Mouse (Mus musculus): Measurements from ENCODE around the gene Arfgef2. TPM values are rescaled to one million over a fixed set of nuclear protein-coding genes. Genes with fewer than 3 reads are reported as not detected.

Gene Arfgef2
- polyA plus RNA-seq, 1 experiment from 2014 or later: 4.2 TPM

- Histone ChIP-seq H3K9ac (no peak overlapping the region), H3K36me3 (replicated peaks) (no peaks in the 10 kb centered on the region), H3K27me3 (no peaks in the 10 kb centered on the region), H3K27ac (replicated peaks) (no peak overlapping the region), H3K9me3 (replicated peaks) (no peaks in the 10 kb centered on the region), H3K4me1 (replicated peaks) (peaks cover 45% of the 10 kb centered on the region), H3K4me2 (no peak overlapping the region), H3K4me3 (replicated peaks) (no peak overlapping the region)
- ATAC-seq (ENCODE audit: insufficient read depth): no peak
- WGBS (ENCODE audit: insufficient replicate concordance): 86% methylated on average over 5 of the region's 5 CpGs
Measured at GRCm38 (mm10) chr2:166809499-166809898, 4.1 kb downstream of the Arfgef2 start.

DNA sequence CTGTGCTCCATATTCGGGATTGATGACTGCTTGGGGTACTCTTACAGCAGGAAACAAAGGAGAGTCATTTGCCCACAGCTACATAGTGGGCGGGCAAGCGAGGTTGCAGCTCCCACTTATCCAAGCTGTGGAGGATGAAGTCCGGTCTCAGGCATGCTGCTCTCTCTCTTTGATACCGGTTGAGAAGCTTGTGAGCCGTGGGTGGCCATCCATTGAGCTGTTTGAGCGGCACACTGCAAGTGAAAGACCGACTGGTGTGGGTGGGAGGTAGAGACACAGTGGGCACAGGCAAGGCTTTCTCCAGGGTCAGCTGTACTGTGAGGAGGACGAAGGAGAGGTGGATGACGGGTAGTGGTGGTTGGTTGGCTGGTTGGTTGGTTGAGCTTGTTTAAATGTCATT lies 5.4 kb downstream of the Arfgef2 start:
- 84% methylated on average over 10 of the region's 10 CpGs for WGBS (ENCODE audit: insufficient replicate concordance)
- H3K27me3 ChIP-seq: no peaks in the 10 kb centered on the region
- H3K36me3 ChIP-seq (replicated peaks): no peaks in the 10 kb centered on the region
- no peak overlapping the region for H3K27ac ChIP-seq (replicated peaks)
- H3K9ac ChIP-seq: no peak overlapping the region
- H3K4me1 ChIP-seq (replicated peaks): peaks cover 34% of the 10 kb centered on the region
- H3K4me2 ChIP-seq: no peak overlapping the region
- no peak for ATAC-seq (ENCODE audit: insufficient read depth)
- no peak overlapping the region for H3K4me3 ChIP-seq (replicated peaks)
- no peaks in the 10 kb centered on the region for H3K9me3 ChIP-seq (replicated peaks)

GRCm38 (mm10) chr2:166818463-166819143 lies 13.2 kb downstream of the Arfgef2 start:
- H3K9ac ChIP-seq: no peak overlapping the region
- no peak overlapping the region for H3K27ac ChIP-seq (replicated peaks)
- no peaks in the 10 kb centered on the region for H3K9me3 ChIP-seq (replicated peaks)
- ATAC-seq (ENCODE audit: insufficient read depth): no peak
- H3K36me3 ChIP-seq (replicated peaks): peaks cover 5% of the 10 kb centered on the region; the same call in 1 of the 2 replicates
- H3K4me3 ChIP-seq (replicated peaks): no peak overlapping the region
- H3K27me3 ChIP-seq: no peaks in the 10 kb centered on the region
- H3K4me2 ChIP-seq: no peak overlapping the region
- peaks cover 40% of the 10 kb centered on the region for H3K4me1 ChIP-seq (replicated peaks)
- WGBS (ENCODE audit: insufficient replicate concordance): 82% methylated on average over 9 of the region's 9 CpGs

- H3K4me1 ChIP-seq (replicated peaks): peaks cover 46% of the 10 kb centered on the region
- no peak for ATAC-seq (ENCODE audit: insufficient read depth)
- H3K4me2 ChIP-seq: no peak overlapping the region
- no peak overlapping the region for H3K9ac ChIP-seq
- H3K9me3 ChIP-seq (replicated peaks): no peaks in the 10 kb centered on the region
- H3K27me3 ChIP-seq: no peaks in the 10 kb centered on the region
- H3K27ac ChIP-seq (replicated peaks): no peak overlapping the region
- no peak overlapping the region for H3K4me3 ChIP-seq (replicated peaks)
- peaks cover 5% of the 10 kb centered on the region; the same call in 1 of the 2 replicates for H3K36me3 ChIP-seq (replicated peaks)
- 77% methylated on average over 8 of the region's 8 CpGs for WGBS (ENCODE audit: insufficient replicate concordance)
Measured at GRCm38 (mm10) chr2:166819849-166820248, 14.5 kb downstream of the Arfgef2 start.

DNA sequence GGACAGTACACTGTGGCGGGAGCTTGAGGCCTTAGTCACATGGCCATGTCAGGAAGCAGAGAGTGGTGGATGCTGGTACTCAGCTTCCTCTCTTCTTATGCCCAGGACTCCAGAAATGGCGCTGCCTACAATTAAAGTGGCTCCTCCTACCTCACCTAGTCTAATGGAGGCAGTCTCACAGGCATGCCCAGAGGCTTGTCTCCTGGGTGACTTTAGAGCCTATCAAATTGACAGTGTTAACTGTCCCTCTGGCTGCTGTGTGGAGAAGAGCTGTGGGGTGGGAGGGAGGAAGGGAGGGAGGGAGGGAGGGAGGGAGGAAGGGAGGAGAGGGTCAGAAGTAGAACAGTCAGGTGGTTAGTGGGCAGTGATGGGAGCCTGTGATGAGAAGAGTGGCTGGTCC lies 15.5 kb downstream of the Arfgef2 start:
- H3K9me3 ChIP-seq (replicated peaks): no peaks in the 10 kb centered on the region
- no peak for ATAC-seq (ENCODE audit: insufficient read depth)
- no peak overlapping the region for H3K4me3 ChIP-seq (replicated peaks)
- H3K9ac ChIP-seq: no peak overlapping the region
- no peak overlapping the region for H3K4me2 ChIP-seq
- H3K36me3 ChIP-seq (replicated peaks): peaks cover 5% of the 10 kb centered on the region; the same call in 1 of the 2 replicates
- no peaks in the 10 kb centered on the region for H3K27me3 ChIP-seq
- 38% methylated on average over 2 of the region's 2 CpGs for WGBS (ENCODE audit: insufficient replicate concordance)
- no peak overlapping the region for H3K27ac ChIP-seq (replicated peaks)
- H3K4me1 ChIP-seq (replicated peaks): peaks cover 47% of the 10 kb centered on the region

GRCm38 (mm10) chr2:166821406-166821805 lies 16.0 kb downstream of the Arfgef2 start:
- H3K9ac ChIP-seq: no peak overlapping the region
- no peak for ATAC-seq (ENCODE audit: insufficient read depth)
- H3K36me3 ChIP-seq (replicated peaks): peaks cover 5% of the 10 kb centered on the region; the same call in 1 of the 2 replicates
- no peaks in the 10 kb centered on the region for H3K27me3 ChIP-seq
- no peaks in the 10 kb centered on the region for H3K9me3 ChIP-seq (replicated peaks)
- 49% methylated on average over 3 of the region's 3 CpGs for WGBS (ENCODE audit: insufficient replicate concordance)
- no peak overlapping the region for H3K27ac ChIP-seq (replicated peaks)
- no peak overlapping the region for H3K4me2 ChIP-seq
- no peak overlapping the region for H3K4me3 ChIP-seq (replicated peaks)
- H3K4me1 ChIP-seq (replicated peaks): peaks cover 49% of the 10 kb centered on the region

GRCm38 (mm10) chr2:166822119-166822826 lies 16.9 kb downstream of the Arfgef2 start:
- no peaks in the 10 kb centered on the region for H3K9me3 ChIP-seq (replicated peaks)
- WGBS (ENCODE audit: insufficient replicate concordance): 44% methylated on average over 10 of the region's 10 CpGs
- 0 out of 2 replicates have a peak, but pooled peaks have one; percentile 24 for ATAC-seq (ENCODE audit: insufficient read depth)
- H3K9ac ChIP-seq: no peak overlapping the region
- no peak overlapping the region for H3K4me2 ChIP-seq
- no peak overlapping the region for H3K27ac ChIP-seq (replicated peaks)
- H3K36me3 ChIP-seq (replicated peaks): peaks cover 10% of the 10 kb centered on the region
- H3K4me1 ChIP-seq (replicated peaks): peaks cover 50% of the 10 kb centered on the region
- H3K27me3 ChIP-seq: no peaks in the 10 kb centered on the region
- no peak overlapping the region for H3K4me3 ChIP-seq (replicated peaks)

DNA sequence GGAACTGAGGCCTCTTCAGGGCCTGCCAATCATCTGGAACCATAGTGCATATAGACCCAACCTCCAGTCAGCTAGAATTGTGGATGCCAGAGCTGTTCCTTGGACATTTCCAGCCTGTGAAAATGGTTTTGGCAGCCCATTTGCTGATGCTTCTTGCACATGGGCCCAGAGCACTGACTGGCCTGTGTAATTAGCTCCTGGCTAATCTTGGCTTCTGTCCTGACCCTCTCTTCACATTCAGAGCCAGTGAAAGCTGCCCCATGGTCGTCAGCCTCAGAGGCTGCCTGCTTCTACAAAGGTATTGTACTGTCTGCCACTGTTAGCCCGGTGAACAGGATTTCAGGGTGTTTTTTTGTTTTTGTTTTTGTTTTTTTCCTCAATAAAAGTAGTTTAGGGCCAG lies 17.5 kb downstream of the Arfgef2 start:
- Histone ChIP-seq H3K4me1 (replicated peaks) (peaks cover 50% of the 10 kb centered on the region), H3K9me3 (replicated peaks) (no peaks in the 10 kb centered on the region), H3K27ac (replicated peaks) (no peak overlapping the region), H3K9ac (no peak overlapping the region), H3K27me3 (no peaks in the 10 kb centered on the region), H3K4me2 (no peak overlapping the region), H3K36me3 (replicated peaks) (peaks cover 11% of the 10 kb centered on the region), H3K4me3 (replicated peaks) (no peak overlapping the region)
- 74% methylated on average over 2 of the region's 2 CpGs for WGBS (ENCODE audit: insufficient replicate concordance)
- no peak for ATAC-seq (ENCODE audit: insufficient read depth)

GRCm38 (mm10) chr2:166824386-166824785 lies 19.0 kb downstream of the Arfgef2 start:
- Histone ChIP-seq H3K9ac (no peak overlapping the region), H3K9me3 (replicated peaks) (no peaks in the 10 kb centered on the region), H3K27me3 (no peaks in the 10 kb centered on the region), H3K4me3 (replicated peaks) (no peak overlapping the region), H3K4me1 (replicated peaks) (peaks cover 40% of the 10 kb centered on the region), H3K36me3 (replicated peaks) (peaks cover 16% of the 10 kb centered on the region), H3K4me2 (no peak overlapping the region), H3K27ac (replicated peaks) (no peak overlapping the region)
- WGBS (ENCODE audit: insufficient replicate concordance): 82% methylated on average over 5 of the region's 5 CpGs
- ATAC-seq (ENCODE audit: insufficient read depth): no peak

DNA sequence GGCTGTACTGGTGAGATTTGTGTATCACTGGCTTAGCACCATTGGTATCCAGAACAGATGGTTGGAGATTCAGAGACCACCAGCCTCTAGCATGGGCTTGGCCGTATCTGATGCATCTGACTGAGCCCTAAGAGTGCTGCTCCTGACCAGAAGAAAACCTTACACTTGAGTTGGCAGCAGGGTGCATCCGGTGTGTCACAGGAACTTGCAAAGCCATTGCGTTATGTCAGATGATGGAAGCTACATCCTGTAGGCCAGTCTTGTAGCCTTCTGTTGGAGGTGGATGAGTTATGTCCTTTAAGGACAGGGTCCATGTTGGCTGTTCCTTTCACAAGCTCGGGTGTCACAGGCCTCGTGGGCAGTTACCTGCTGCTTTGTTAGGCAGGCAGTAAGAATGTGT lies 19.6 kb downstream of the Arfgef2 start:
- ATAC-seq (ENCODE audit: insufficient read depth): no peak
- no peak overlapping the region for H3K27ac ChIP-seq (replicated peaks)
- H3K9me3 ChIP-seq (replicated peaks): no peaks in the 10 kb centered on the region
- 76% methylated on average over 5 of the region's 5 CpGs for WGBS (ENCODE audit: insufficient replicate concordance)
- no peak overlapping the region for H3K4me2 ChIP-seq
- H3K4me1 ChIP-seq (replicated peaks): peaks cover 35% of the 10 kb centered on the region
- H3K27me3 ChIP-seq: no peaks in the 10 kb centered on the region
- no peak overlapping the region for H3K9ac ChIP-seq
- H3K4me3 ChIP-seq (replicated peaks): no peak overlapping the region
- peaks cover 16% of the 10 kb centered on the region for H3K36me3 ChIP-seq (replicated peaks)

- H3K4me2 ChIP-seq: no peak overlapping the region
- ATAC-seq (ENCODE audit: insufficient read depth): no peak
- H3K27me3 ChIP-seq: no peaks in the 10 kb centered on the region
- H3K4me3 ChIP-seq (replicated peaks): no peak overlapping the region
- H3K27ac ChIP-seq (replicated peaks): no peak overlapping the region
- peaks cover 19% of the 10 kb centered on the region for H3K4me1 ChIP-seq (replicated peaks)
- H3K9ac ChIP-seq: no peak overlapping the region
- peaks cover 16% of the 10 kb centered on the region for H3K36me3 ChIP-seq (replicated peaks)
- WGBS (ENCODE audit: insufficient replicate concordance): 64% methylated on average over 8 of the region's 8 CpGs
- no peaks in the 10 kb centered on the region for H3K9me3 ChIP-seq (replicated peaks)
Measured at GRCm38 (mm10) chr2:166826491-166827224, 21.3 kb downstream of the Arfgef2 start.
